13 mouse cellular contexts compared by ENCODE assay signal in the genomic region with DNA sequence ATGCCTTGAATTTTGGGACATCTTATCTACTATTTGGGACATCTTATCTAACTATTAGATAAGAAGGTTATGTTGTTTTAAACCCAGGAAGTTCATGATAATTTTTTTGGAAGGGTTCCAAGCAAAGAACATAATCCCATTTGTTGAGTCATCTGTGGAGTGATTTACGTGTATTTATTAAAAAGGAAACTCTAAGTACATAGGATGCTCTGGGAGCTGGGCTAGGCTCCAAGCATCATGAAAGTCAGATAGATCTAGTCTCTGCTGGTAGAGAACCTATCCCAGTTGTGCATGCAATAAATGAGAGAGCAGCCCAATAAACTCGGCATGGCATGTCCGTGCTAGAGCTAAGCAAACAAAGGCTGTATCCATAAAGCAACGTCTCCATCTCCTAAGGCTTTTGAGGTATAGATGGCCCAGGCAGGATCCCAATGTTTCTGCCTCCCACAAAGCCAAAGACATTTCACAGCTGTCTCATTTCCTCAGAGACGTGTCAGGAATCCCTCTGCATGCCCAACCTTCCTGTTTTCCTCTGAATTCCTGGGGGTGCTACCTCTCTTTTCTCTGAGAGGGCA.
A peak's percentile ranks its signal among the peaks of the same experiment; 100 is the strongest.
DNase-seq lines count a peak whose midpoint lies in the region.
"Had no signal": no experiment of that assay in that cellular context is flagged by ENCODE, and none has a peak within 500 bp of the region (broad histone marks: within the 10 kb centered on the region; RNA-seq: fewer than 3 reads in every experiment).

No protein-coding gene starts in this region.

- DNase-seq in kidney, adult 8-10 months: peak; percentile 6 to 30
- no peak for DNase-seq in kidney, adult 11 months
- DNase-seq in urinary bladder, postnatal 14 days (ENCODE audit: low spot score): peak; percentile 8
- no peak for DNase-seq in urinary bladder, postnatal 10 days (ENCODE audit: low spot score)
- DNase-seq in kidney, postnatal 10 days: peak; percentile 44
- DNase-seq in layer of hippocampus, adult 9-11 months: no peak
- no peak for DNase-seq in adrenal gland, postnatal 36 days
- DNase-seq: adrenal gland, adult 8-10 months; cerebellum, adult 11 months; cerebellum, adult 8-10 months; cerebellum, postnatal 14 days; gastrocnemius, postnatal 10 days; heart, adult 2 months had no signal

Comparison
In these comparisons a context has a peak if more than half of its experiments do, and no peak if none do; other contexts are left out.
1. DNase-seq: peak in kidney, adult 8-10 months (2 of 2), urinary bladder, postnatal 14 days (single experiment) and kidney, postnatal 10 days (single experiment); none in kidney, adult 11 months (single experiment), urinary bladder, postnatal 10 days (single experiment), layer of hippocampus, adult 9-11 months (single experiment) and adrenal gland, postnatal 36 days (0 of 2).